Mouse (Mus musculus): ENCODE results near the gene Gm43518.

The Gm43518 gene

DNA sequence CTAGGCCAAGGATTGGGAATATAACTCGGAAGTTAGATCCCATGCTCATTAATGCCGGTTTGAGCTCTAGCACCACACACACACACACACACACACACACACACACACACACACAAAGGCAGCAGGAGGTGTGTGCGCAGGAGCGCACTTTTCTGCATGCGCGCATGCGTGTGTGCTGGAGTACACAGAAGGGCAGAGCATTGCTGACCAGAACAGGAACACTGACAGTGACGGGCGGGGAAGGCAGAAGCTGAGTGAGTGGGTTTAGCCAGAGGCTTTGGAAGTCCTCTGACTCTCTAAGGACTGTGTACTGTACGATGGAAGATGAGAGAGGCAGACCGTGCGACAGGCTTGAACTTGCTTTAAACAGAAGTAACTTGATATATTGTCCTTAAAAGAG lies 6.3 kb downstream of the Gm43518 start:
- no peak for DNase-seq (ENCODE audit: low read depth, low spot score)

DNA sequence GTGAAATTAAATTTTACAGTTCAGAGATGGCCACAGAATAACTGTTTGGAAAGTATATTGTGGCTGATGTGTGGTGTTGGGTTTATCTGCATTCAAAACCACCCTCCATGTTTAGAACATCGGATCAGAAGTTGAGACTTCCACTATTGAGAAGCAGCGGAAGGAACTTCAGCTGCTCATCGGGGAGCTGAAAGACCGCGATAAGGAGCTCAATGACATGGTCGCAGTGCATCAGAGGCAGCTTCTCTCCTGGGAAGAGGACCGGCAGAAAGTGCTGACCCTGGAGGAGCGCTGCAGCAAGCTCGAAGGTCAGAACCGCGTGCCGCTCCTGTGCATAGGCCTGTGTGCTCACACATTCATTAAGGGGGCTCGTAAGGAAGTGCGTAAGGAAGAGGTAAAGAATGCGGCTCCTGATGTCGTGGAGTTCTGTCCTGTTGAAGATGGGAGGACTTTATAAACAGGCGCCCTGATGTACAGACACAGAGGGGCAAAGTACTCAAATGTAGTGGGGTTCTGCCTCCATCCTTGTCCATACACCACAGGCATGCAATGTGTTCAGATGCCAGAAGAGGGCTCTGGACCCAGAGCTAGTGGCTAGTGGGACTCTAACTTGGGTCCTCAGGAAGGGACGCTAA lies 6.9 kb downstream of the Gm43518 start:
- no peak for DNase-seq (ENCODE audit: low read depth, low spot score)

DNA sequence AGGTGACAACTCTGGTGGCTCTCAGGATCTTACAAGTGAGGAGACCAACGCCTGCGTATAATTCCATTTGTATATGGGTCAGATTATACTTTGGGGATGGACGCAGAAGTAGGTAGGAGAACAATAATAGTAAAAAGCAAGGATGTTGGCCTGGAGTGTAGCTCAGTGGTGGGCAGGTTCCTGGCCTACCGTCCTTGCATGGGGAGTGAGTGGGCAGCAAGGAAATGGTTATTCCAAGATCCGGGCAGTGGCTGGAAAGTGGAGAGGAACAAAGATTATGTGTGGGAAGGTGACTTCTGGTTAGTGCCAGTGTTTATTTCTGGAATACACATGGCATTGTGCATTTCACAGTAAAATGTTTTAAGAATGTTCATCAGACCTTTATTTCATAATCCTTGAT lies 8.7 kb downstream of the Gm43518 start:
- no peak for DNase-seq (ENCODE audit: low read depth, low spot score)

DNA sequence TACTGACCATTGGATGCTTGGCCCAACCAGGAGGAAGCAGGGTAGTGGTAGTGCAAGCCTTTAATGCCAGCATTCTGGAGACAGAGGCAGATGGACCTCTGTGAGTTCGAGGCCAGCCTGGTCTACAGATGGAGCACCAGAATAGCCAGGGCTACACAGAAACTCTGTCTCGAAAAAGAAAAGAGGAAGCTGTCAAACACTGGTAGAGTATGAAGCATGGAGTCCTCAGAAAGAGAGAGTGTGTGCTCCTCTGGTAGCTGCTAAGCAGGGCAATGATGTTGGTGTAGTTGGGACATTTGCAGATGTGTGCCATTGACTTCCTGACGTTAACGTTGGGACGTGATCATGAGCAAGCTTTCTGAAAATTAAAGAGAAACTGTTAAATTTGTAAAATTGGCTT lies 11.3 kb downstream of the Gm43518 start:
- no peak for DNase-seq (ENCODE audit: low read depth, low spot score)

DNA sequence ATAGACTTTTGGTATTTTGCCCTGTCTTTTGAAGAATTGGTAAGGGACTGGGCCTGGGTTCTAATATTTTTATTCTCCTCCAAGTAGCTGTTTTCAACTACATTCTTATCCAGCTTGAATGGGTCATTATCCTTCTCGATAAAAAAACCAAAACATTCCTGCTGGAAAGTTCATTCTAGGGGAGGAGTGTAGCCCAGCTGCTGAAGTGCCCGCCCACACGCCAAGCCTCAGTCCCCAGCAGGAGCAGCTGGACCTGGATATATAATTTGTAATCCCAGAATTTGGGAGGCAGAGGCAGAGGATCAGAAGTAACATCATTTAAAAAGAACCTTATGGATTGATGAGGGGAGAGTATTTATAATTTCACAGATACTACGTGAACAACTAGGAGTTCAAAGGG lies 19.3 kb downstream of the Gm43518 start:
- no peak for DNase-seq (ENCODE audit: low read depth, low spot score)

DNA sequence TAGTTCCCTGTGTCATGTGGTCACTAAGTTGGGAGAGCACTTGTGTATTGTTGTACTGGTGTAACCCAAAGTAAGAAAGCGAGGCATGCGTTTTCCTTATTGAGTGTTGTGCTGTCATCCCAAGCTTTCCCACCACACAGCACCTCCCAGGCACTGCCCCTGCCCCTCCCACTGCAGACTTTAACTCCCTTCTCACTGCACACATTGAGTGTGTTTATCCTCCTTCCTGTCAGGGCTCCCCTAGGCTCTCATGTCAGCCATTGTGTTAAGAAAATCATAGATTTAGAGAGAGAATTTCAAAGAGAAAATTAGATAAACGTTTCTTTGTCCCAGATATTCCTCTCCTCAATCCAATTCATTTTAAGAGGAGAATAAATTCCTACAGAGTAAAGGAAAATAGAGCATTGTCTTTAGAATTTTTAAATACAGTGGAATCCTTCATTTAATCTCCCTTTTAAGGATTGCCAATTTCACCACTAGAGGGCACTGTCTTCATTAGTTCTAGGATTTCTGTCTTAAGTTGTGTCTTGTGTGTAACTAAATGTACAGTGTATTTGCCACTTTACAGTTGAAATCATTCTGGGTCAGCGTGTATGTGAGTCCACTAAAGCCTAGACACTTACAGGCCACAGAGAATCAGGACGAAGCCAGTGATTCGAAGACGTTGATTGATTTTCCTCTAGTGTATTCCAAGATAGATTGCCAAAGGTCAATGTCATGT lies 20.0 kb downstream of the Gm43518 start:
- DNase-seq (ENCODE audit: low read depth, low spot score): peak; percentile 60

DNA sequence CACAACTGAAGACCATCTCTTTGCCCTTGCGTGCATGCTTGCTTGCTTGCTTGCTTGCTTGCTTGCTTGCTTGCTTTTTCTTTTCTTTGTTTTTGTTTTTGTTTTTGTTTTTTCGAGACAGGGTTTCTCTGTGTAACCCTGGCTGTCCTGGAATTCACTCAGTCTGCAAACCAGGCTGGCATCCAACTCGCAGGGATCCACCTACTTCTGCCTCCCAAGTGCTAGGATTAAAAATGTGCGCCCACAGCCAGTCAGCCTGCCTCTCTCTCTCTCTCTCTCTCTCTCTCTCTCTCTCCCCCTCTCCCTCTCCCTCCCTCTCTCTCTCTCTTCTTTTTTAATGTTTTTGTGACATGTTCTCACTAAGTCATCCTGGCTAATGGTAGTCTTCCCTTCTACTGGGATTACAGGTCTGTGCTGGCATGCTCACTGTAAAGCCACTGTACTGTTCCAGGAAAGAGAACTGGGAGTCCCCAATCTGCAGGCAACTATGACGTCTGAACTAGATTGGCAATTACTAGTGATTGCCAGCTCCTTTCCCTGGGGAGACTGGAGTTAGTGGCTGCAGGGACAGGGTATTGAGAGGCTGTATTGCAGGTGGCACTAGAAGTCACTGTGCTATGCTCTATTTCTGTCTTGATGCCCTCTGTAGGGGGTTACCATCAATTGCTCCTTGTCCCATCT lies 25.3 kb downstream of the Gm43518 start:
- no peak for DNase-seq (ENCODE audit: low read depth, low spot score)

DNA sequence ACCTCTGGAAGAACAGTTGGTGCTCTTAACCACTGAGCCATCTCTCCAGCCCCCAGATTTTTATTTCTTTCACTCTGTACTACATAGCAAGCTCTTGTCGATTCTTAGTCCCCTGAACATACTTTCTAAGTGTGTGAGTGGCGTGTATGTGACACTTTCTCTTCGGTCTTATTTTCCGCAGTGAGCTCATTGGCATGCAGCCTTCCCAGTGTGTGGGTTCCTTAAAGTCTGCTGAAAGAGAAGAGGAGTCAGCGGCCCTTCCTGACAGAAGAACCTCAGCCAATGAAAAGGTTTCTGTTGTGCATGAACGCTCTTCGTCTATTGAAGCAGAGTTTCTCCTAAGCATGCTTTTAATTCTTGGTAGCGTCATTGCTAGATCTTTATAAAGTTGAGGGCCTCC lies 30.0 kb downstream of the Gm43518 start:
- DNase-seq (ENCODE audit: low read depth, low spot score): no peak

DNA sequence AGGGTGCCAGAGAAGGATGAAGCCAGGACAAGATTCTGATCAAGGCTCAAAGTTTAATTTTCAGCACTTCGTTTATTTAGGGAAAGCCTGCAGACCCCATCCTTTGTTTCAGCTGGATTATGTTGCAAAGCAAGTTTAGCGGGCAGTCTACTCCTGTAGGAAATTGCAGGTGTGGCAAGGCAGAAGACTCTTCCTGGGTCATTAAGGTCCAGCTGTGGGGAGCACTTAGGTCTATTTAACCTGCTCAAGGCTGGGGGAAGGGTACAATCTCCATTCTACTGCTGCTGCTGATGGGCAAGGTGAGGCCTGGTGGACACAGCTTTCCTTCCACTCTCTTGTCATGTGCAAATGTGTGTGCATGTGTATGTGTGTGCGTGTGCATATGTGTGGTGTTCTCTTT lies 31.8 kb downstream of the Gm43518 start:
- DNase-seq (ENCODE audit: low read depth, low spot score): no peak

DNA sequence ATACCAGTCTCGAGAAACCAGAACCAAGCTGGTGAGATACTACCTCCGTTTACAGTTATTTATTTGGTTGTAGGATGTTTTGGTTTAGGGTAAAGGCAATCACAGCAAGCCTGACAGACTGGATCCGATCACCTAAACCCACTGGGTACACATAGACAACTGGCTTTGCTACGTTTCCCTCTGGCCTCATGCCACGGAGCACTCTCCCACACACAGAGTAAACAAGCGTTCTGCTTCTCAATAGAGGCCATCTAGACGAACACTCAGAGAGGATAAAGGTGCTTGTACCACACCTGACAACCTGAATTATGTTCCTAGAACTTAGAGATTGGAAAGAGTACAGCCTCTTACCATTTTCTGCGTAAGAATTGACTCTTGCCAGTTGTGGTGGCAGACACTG lies 32.9 kb downstream of the Gm43518 start:
- no peak for DNase-seq (ENCODE audit: low read depth, low spot score)

DNA sequence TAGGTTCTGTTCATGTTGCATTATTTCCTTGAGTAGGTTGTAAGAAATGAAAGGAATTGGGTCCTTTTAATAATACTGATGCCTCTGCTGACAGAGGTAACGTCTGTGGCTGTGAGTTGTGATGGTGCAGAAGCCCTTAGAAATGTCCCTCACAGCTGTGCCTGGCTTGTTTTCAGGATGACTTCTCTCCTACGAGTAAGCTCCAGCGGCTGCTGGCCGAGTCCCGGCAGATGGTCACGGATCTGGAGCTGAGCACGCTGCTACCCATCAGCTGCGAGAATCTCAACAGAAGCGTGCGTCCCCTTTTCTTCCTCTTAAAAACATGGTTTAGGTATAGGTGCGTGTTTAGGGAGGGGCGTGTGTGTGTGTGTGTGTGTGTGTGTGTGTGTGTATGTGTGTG lies 33.8 kb downstream of the Gm43518 start:
- DNase-seq (ENCODE audit: low read depth, low spot score): no peak

DNA sequence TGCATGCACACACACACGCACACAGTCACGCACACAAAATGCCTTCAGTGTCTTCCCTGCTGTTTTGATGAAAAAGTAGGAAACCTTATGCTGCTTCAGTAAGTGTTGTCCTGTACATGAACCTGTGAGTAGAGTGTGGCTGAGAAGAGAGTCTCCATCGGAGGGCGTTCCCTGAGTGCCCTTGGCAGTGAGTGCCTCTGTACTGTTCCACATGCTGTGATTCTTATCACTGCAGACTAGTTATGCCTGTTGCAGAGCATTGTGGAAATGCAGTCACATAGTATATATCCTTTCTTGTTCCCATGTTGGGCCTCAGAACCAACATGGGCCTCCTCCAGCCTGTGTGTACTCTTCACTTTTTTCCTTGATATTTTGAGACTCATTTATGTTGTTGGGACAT lies 37.0 kb downstream of the Gm43518 start:
- DNase-seq (ENCODE audit: low read depth, low spot score): no peak

DNA sequence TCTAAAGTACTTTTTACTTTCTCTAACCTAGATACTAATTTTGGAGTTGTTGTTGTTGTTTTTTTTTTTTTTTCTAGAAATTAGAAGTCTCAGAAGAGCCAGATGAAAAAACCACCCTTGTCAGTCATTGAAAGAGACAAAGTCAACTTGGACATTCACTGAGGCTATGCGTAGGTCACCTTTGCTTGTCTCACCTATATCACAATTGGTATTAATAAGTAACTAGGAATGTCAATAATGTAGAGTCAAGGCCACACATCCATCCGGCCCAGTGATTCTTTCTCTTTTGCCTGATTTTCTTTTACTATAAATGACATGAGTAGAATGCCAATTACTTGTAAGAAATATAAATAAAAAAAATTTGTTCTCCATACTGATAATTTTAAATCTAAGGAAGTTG lies 39.5 kb downstream of the Gm43518 start:
- no peak for DNase-seq (ENCODE audit: low read depth, low spot score)

DNA sequence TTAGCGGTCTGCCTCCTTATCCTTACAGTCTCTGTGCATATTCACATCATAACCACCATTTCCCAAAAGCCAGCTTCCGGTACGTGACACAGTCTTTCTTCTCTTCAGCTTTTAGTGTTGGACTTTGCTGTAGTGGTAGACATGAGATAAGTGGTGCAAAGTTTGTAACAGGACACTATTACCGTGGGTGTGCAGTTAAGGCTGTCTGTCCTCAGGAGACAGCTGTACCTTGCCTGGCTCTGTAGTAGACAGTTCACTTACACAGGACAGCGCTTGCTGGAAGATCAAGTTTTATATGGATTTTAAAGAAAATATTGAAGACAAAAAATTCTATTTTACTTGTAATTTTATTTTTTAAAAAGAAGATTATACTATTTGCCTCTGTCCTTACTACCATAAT lies 41.2 kb downstream of the Gm43518 start:
- no peak for DNase-seq (ENCODE audit: low read depth, low spot score)

DNA sequence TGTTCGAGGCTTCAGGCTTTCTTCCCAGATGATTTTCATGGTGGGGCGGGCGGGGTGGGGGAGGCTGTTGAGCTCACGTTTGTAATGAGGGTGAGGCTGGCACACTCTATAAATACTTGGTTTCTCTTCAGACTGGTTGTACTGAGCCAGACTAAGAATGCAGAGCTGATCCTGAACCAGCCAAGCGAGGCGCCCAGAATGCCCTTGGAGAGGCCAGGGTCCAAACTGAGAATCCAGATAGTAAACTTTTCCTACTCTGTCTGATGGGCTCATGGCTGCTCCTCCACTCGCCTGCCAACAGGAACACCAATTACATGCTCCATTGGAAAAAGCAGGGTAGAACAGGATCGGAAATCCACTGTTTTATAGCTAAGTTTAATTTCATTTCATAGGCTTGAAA lies 42.0 kb downstream of the Gm43518 start:
- DNase-seq (ENCODE audit: low read depth, low spot score): no peak

DNA sequence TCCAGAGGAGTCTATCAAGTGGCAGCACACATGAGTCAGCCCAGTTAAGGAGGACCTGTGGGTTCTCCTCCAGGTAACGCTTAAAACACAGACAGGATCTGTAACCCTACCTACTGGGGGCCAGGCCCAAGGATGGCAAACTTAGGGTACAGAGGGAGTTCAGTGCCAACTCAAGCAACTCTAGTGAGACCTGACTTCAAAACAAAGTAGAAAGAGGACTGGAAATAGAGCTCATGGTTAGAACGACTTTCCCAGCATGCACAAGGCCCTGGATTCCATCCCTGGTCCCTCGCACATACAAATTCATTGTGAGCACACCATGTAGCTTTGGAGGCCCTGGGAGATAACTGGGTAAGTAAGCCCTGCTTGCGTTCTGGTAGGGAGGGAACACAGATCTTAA lies 43.4 kb downstream of the Gm43518 start:
- no peak for DNase-seq (ENCODE audit: low read depth, low spot score)

DNA sequence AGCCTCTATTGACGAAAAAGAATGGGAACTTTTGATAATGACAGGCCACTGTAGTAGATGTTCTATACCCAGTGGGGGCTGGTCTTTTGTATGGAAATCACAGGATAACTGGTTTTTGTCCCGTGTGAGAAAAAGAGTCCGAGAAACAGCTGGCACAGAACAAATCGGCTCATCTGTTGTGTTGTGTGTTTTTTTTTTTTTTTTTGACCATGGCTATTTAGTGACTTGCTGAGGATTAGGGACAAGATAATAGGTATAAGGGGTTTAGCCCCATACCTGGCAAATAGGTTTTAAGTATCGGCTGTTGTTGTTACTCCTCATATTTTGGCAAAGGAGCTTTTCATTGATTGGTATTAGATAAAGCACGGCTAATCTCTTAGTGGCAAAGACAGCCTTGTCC lies 45.2 kb downstream of the Gm43518 start:
- DNase-seq (ENCODE audit: low read depth, low spot score): no peak

DNA sequence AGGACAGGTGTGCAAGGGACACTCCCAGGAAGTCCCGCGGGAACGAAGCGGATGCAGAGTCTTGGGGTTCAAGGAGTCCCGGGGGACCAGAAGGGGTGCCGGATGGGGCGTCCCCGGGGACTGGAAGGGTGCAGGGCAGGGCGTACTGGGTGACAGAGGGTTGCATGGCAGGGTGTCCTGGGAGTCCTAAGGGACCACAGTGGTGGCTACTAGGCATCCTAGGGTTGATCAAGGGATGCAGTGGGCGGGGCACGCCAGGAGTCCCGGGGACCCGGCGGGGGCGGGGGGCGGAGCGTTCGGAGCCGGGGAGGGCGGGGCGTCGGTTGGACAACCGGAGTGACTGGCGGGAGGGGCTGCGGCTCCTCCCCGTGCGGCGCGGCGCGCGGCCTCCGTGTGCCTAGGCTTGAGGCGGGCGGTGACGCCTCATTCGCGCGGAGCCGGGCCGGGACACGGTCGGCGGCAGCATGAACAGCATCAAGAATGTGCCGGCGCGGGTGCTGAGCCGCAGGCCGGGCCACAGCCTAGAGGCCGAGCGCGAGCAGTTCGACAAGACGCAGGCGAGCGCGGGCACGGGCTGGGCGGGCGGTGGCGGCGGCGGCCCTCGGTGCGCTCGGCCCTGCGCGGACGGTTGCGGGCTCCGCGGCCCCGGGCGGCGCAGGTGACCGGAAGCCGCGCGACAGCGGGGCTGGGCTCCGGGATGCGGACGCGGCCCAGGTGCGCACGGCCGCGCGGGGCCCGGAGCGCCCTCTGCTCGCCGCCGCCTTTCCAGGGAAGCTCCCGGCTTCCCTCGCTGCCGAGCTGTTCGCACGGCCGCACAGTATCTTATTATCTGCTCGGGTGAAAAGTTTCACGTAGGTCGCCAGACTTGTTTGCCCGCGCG lies 46.3 kb downstream of the Gm43518 start, which contains the start of gene Hip1r:
TSS of gene Hip1r (plus strand) at position 330 of the 880 bp plus-strand sequence.
- peak; percentile 37 for DNase-seq (ENCODE audit: low read depth, low spot score)

DNA sequence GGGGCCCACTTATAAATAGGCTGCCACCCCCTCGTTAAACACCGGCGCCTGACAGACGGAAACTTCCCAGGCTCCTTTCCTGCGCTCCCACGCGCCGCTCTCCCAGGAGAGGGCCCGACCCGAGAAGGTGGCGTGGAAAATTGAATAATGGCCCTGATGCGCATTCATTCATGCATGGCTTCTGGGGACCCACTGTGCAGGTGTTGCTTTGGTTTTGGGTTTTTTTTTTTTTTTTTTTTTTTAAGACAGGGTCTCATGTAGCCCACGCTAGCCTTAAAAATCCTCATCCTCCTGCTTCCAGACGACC lies 46.9 kb downstream of the Gm43518 start:
- no peak for DNase-seq (ENCODE audit: low read depth, low spot score)

DNA sequence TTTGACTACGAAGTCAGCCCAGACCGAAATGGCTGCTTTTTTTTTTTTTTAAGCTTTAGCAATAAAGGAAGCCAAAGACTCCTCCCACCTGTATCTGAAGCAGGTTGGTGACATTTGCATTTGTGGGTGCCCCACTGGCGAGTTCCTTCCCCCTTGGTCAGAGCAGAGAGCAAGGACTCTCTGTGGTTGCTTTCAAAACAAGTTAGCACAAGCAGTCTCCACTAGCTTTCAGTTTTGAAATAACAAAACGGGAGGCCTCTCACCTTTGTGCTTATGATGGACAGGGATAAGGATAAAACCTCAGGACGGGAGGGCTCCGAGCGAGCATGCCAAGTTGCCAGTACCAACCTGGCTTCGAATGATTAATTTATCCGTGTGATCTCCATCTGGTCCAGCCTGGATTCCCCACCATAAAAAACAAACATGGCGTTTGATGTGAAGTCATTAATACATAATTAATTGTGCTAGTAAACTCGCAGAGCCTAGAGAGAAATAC lies 47.4 kb downstream of the Gm43518 start:
- DNase-seq (ENCODE audit: low read depth, low spot score): no peak

DNA sequence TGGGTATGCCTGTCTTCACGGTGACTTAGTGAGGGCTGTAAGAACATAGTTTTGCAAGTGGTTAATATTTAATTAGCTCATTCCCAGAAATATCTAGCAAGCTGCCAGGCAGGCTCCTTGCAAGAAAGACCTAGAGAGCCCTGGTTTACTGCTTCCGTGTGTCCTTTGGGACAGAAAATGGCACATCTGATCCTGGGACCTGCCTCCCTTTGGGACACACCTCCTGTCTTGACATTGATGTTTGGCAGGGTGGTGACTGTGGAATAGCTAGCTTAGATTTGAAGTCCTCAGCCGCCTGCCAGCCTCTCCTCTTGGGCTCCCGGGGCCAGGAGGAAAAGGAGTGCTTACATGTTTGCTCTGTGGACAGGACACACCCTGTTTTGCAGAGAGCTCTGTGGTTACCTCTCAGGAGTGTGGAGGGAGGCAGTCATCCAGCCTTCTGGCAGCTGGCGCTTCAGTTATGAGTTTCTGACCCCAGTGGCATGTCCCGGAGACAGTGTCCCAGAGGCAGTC lies 48.5 kb downstream of the Gm43518 start:
- no peak for DNase-seq (ENCODE audit: low read depth, low spot score)

DNA sequence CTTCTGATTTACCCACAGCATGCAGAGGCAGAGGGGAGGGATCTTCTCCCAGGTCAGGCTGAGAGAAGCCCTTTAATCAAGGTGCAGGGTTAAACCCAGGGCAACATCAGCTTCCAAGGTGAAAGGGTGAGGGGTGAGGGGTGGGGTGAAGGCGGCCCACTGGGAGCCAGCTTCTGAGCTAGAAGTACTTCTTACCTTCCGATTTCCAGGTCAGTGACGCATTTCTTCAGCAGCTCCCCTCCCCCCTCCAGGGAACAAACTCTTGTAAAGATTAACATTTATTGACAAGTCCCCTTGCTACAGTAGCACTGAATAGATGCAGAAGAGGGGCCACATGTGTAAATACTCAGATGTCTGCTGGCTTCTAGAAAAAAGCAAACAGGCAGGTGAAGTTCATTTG lies 50.0 kb downstream of the Gm43518 start:
- DNase-seq (ENCODE audit: low read depth, low spot score): no peak

Measured in retina, postnatal 7 days (tissue).